Mouse (Mus musculus): ENCODE results near the gene Gm20388. TPM values are rescaled to one million over a fixed set of nuclear protein-coding genes. Genes with fewer than 3 reads are reported as not detected.

The Gm20388 gene
- total and polyA plus RNA-seq, 2 experiments from 2014 or later = 51.3 TPM; not detected in 1

GRCm38 (mm10) chr8:122777701-122778100, 2867.1 kb downstream of the Gm20388 start:
- DNase-seq = peak; percentile 11
- no peak overlapping the region for H3K4me3 ChIP-seq (ENCODE audit: low read depth, low read length)
- H3K9ac ChIP-seq = no peak overlapping the region
- H3K4me1 ChIP-seq (ENCODE audit: insufficient read depth) = 0 out of 2 replicates have a peak, but pooled peaks cover 4% of the 10 kb centered on the region
- peaks cover 20% of the 10 kb centered on the region for H3K36me3 ChIP-seq (ENCODE audit: insufficient read depth)
- no peak overlapping the region for H3K27ac ChIP-seq (ENCODE audit: low read depth, low read length)
- TF ChIP-seq CTCF (IDR thresholded peaks at IDR 0.05; ENCODE audit: low read depth) = no peak
- no peaks in the 10 kb centered on the region for H3K9me3 ChIP-seq (ENCODE audit: low read length)
- no peak overlapping the region for H3K4me2 ChIP-seq (ENCODE audit: low read depth)
- H3K27me3 ChIP-seq (ENCODE audit: insufficient read depth, low read length) = no peaks in the 10 kb centered on the region
- ATAC-seq = peak; percentile 35; the same call in 1 of the 2 replicates
- 73% methylated on average over 6 of the region's 6 CpGs for WGBS

GRCm38 (mm10) chr8:122778703-122779239, 2868.1 kb downstream of the Gm20388 start:
- Histone ChIP-seq H3K36me3 (ENCODE audit: insufficient read depth) (peaks cover 22% of the 10 kb centered on the region), H3K27me3 (ENCODE audit: insufficient read depth, low read length) (no peaks in the 10 kb centered on the region), H3K4me3 (ENCODE audit: low read depth, low read length) (no peak overlapping the region), H3K27ac (ENCODE audit: low read depth, low read length) (no peak overlapping the region), H3K9me3 (ENCODE audit: low read length) (no peaks in the 10 kb centered on the region), H3K4me1 (ENCODE audit: insufficient read depth) (0 out of 2 replicates have a peak, but pooled peaks cover 4% of the 10 kb centered on the region), H3K4me2 (ENCODE audit: low read depth) (no peak overlapping the region), H3K9ac (no peak overlapping the region)
- DNase-seq (no peak), ATAC-seq (no peak)
- TF ChIP-seq CTCF (IDR thresholded peaks at IDR 0.05; ENCODE audit: low read depth) = no peak
- WGBS = 81% methylated on average over 3 of the region's 3 CpGs

DNA sequence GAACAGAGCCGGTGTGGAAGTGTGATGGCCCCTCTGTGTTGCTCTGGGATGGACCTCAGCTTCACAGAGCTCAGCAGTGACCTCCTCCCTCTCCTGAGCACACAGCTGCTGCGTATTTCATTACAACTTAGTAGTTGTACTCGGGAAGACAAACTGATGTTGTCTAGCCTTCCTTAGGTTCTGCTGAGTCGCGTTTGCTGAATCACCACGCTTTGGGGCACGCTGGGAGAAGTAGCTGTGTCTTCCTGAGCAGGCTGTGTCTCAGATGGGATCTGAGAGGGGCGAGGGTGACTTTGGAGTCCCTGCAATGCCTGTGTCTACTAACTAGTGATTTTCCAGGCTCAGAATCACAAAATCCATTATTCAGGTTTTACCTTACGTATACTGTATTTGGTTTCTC, 2868.6 kb downstream of the Gm20388 start:
- Histone ChIP-seq H3K9me3 (ENCODE audit: low read length) (no peaks in the 10 kb centered on the region), H3K4me1 (ENCODE audit: insufficient read depth) (0 out of 2 replicates have a peak, but pooled peaks cover 4% of the 10 kb centered on the region), H3K9ac (no peak overlapping the region), H3K4me2 (ENCODE audit: low read depth) (no peak overlapping the region), H3K27ac (ENCODE audit: low read depth, low read length) (no peak overlapping the region), H3K36me3 (ENCODE audit: insufficient read depth) (peaks cover 27% of the 10 kb centered on the region), H3K27me3 (ENCODE audit: insufficient read depth, low read length) (no peaks in the 10 kb centered on the region), H3K4me3 (ENCODE audit: low read depth, low read length) (no peak overlapping the region)
- ATAC-seq = no peak
- no peak for DNase-seq
- no peak for TF ChIP-seq CTCF (IDR thresholded peaks at IDR 0.05; ENCODE audit: low read depth)
- WGBS = 81% methylated on average over 9 of the region's 9 CpGs

DNA sequence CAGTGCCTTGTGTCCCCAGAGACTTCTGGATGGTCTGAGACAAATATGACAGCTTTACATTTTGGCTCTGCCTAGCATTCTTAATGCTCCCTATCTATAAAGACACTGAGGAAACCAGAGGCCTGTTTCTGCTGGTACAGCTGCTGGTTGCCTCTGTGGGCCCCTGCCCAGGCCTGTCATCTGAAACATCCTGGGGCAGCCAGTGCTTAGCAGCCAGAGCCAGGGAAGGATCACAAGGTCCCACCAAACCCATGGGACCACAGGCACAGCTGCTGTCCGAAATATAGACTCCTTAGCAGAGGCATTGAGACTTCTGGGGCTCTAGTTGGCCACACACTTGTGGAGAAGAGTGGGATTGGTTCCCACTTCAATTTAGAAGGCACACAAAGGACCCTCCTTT, 2874.1 kb downstream of the Gm20388 start:
- H3K9me3 ChIP-seq (ENCODE audit: low read length) = no peaks in the 10 kb centered on the region
- peaks cover 54% of the 10 kb centered on the region for H3K36me3 ChIP-seq (ENCODE audit: insufficient read depth)

DNA sequence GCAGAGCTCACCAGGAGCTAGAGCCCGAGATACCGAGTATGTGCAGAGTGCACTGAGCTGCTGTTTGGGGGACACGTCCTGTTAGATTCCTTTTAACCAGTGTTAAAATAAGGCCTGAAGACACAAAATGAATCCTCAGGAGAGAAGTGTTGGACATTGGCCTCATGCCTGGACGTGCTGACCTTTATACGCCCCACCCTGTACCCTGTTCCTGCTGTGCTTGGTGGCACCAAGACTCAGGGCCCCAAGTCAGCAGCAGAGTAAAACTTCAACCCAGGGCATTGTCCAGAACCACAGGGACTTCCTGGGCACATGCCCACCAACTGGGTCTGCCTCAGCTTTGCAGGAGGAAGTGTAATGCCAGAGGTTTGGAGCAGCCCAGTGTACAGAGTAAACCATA, 2879.2 kb downstream of the Gm20388 start:
- no peak for TF ChIP-seq CTCF (IDR thresholded peaks at IDR 0.05; ENCODE audit: low read depth)
- H3K9ac ChIP-seq = no peak overlapping the region
- no peak for DNase-seq
- H3K4me3 ChIP-seq (ENCODE audit: low read depth, low read length) = no peak overlapping the region
- H3K4me1 ChIP-seq (ENCODE audit: insufficient read depth) = no peaks in the 10 kb centered on the region
- no peak for ATAC-seq
- no peaks in the 10 kb centered on the region for H3K27me3 ChIP-seq (ENCODE audit: insufficient read depth, low read length)
- no peak overlapping the region for H3K27ac ChIP-seq (ENCODE audit: low read depth, low read length)
- H3K36me3 ChIP-seq (ENCODE audit: insufficient read depth) = peaks cover 34% of the 10 kb centered on the region
- H3K9me3 ChIP-seq (ENCODE audit: low read length) = no peaks in the 10 kb centered on the region
- WGBS = 93% methylated on average over 5 of the region's 5 CpGs
- no peak overlapping the region for H3K4me2 ChIP-seq (ENCODE audit: low read depth)

More for the DNA sequence above, 2874.1 kb downstream of the Gm20388 start:
- ATAC-seq = no peak
- no peak for TF ChIP-seq CTCF (IDR thresholded peaks at IDR 0.05; ENCODE audit: low read depth)
- H3K4me3 ChIP-seq (ENCODE audit: low read depth, low read length) = no peak overlapping the region
- no peaks in the 10 kb centered on the region for H3K4me1 ChIP-seq (ENCODE audit: insufficient read depth)
- no peak overlapping the region for H3K4me2 ChIP-seq (ENCODE audit: low read depth)
- no peak for DNase-seq
- WGBS = 80% methylated on average over 1 of the region's 1 CpGs
- no peak overlapping the region for H3K9ac ChIP-seq
- H3K27ac ChIP-seq (ENCODE audit: low read depth, low read length) = no peak overlapping the region
- no peaks in the 10 kb centered on the region for H3K27me3 ChIP-seq (ENCODE audit: insufficient read depth, low read length)

DNA sequence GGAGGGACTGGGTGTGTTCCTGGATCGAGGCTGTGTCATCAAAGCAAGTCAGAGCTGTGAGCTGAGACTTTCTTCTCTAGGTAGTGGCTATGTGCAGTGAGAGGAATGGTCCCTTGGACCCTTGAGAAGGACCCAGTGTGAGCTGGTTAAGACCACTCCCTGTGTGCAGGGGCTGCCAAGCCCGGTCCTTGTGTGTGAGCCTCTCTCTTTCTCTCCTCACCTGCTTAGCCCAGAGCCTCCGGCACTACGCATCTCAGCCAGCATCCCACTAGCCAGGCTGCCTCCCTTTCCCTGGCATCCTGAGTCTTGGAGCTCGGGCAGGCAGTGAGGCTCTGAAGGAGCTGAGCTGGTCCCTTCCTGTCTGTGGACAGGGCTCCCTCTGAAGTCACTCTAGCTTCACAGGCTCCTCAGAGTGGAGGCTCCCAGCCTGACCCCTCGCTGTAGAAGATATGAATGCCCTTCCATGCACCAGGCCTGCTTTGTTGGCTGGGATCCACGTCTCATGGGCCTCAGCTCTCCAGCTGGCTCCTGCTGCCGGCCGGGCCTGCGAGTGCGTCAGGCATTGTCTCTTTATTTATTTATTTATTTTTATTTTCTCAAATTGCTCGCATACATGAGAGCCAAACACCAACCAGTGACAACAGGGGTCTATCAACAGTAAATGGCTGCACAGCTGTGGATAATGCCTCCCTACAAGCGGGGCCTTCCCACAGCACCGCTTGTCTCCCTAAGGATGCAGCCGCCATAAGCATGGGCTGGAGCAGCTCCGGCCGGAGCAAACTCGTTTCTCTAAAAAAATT, 2882.9 kb downstream of the Gm20388 start:
- H3K27me3 ChIP-seq (ENCODE audit: insufficient read depth, low read length) = no peaks in the 10 kb centered on the region
- H3K4me2 ChIP-seq (ENCODE audit: low read depth) = no peak overlapping the region
- peak; percentile 21; the same call in 1 of the 2 replicates for TF ChIP-seq CTCF (IDR thresholded peaks at IDR 0.05; ENCODE audit: low read depth)
- 35% methylated on average over 18 of the region's 18 CpGs for WGBS
- H3K4me3 ChIP-seq (ENCODE audit: low read depth, low read length) = no peak overlapping the region
- H3K4me1 ChIP-seq (ENCODE audit: insufficient read depth) = no peaks in the 10 kb centered on the region
- peak; percentile 92 for ATAC-seq
- no peaks in the 10 kb centered on the region for H3K9me3 ChIP-seq (ENCODE audit: low read length)
- H3K36me3 ChIP-seq (ENCODE audit: insufficient read depth) = peaks cover 20% of the 10 kb centered on the region
- H3K9ac ChIP-seq = no peak overlapping the region
- peak; percentile 74 for DNase-seq
- H3K27ac ChIP-seq (ENCODE audit: low read depth, low read length) = peak overlapping the region; percentile 70

GRCm38 (mm10) chr8:122794175-122794454, 2883.5 kb downstream of the Gm20388 start:
- peak overlapping the region; percentile 70 for H3K27ac ChIP-seq (ENCODE audit: low read depth, low read length)
- TF ChIP-seq CTCF (IDR thresholded peaks at IDR 0.05; ENCODE audit: low read depth) = no peak
- H3K4me1 ChIP-seq (ENCODE audit: insufficient read depth) = no peaks in the 10 kb centered on the region
- H3K9me3 ChIP-seq (ENCODE audit: low read length) = no peaks in the 10 kb centered on the region
- WGBS = 44% methylated on average over 5 of the region's 5 CpGs
- no peak overlapping the region for H3K9ac ChIP-seq
- ATAC-seq (no peak), DNase-seq (no peak)
- H3K4me3 ChIP-seq (ENCODE audit: low read depth, low read length) = no peak overlapping the region
- no peak overlapping the region for H3K4me2 ChIP-seq (ENCODE audit: low read depth)
- H3K27me3 ChIP-seq (ENCODE audit: insufficient read depth, low read length) = no peaks in the 10 kb centered on the region
- peaks cover 14% of the 10 kb centered on the region for H3K36me3 ChIP-seq (ENCODE audit: insufficient read depth)

Data from forebrain, postnatal 0 days (tissue).